Mouse (Mus musculus): ENCODE measurements around the gene Csrnp1. TPM values are rescaled to one million over a fixed set of nuclear protein-coding genes. Genes with fewer than 3 reads are reported as not detected.
A peak's percentile ranks its signal among the peaks of the same experiment; 100 is the strongest.

Csrnp1 gene
- polyA plus RNA-seq, 1 experiment from 2014 or later: 9.1 TPM

DNA sequence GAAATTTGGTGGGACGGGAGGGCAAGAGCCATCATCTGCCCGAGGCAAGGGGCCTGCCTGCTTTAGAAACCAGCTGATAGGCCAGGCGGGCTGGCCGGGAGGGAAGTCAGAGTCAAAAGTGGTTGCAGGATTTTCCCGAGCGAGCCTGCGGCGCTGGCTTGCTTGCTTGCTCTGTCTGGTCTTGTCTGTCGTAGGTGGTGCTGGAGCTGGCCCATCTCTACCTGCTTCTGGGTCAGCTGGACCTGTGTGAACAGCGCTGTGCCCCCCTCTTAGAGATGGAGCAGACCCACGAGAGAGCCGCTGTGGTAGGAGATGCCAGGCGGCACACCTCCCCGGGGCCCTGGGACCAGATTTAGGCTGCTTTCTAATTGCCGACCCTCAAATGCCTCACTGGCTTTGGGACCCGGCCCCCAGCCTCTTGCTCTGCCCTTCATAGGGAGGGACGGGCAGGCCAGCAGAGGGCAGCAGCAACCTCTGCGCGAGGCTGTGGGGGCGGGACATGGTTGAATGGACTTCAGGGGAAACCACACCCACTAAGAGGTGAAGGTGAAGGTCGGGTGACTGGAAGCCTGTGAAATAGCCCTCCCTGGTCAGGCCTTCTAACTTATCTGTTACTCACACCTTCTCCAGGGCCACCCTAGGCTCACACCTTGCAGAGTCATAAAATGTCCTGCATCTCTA is 21.3 kb downstream of the Csrnp1 start:
- H3K9me3 ChIP-seq: no peaks in the 10 kb centered on the region
- H3K36me3 ChIP-seq: no peaks in the 10 kb centered on the region
- H3K27me3 ChIP-seq: no peaks in the 10 kb centered on the region
- H3K9ac ChIP-seq: peak overlapping the region; percentile 10; the same call in 1 of the 2 replicates
- no peak overlapping the region for H3K27ac ChIP-seq
- H3K4me3 ChIP-seq: peak overlapping the region; percentile 9; the same call in 1 of the 2 replicates
- peaks cover 15% of the 10 kb centered on the region for H3K4me1 ChIP-seq
- 16% methylated on average over 21 of the region's 21 CpGs for WGBS
- H3K4me2 ChIP-seq: 0 out of 2 replicates have a peak overlapping the region, but pooled peaks have one; percentile 24
- no peak for ATAC-seq (ENCODE audit: insufficient number of reproducible peaks, low FRiP score, low TSS enrichment, low read depth)

DNA sequence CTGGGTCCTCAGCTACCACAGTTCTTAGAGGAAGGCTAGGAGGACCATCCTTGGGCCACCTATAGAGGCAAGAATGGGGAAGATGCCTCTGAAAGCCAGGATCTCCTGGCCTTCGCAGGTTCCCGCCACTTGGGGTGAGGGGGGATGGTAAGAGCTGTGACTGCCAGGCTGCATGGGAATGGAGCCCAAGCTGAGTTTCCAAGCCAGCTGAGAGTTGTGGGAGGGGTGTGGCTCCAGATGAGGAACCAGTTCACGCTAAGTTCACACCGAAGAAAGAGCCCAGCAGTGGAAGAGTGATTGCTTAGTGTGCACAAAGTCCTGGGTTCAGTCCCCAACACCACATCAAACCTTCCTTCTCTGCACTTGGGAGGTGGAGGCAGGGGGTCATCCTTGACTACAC is 22.2 kb downstream of the Csrnp1 start:
- no peak overlapping the region for H3K9ac ChIP-seq
- H3K36me3 ChIP-seq: no peaks in the 10 kb centered on the region
- H3K4me2 ChIP-seq: no peak overlapping the region
- H3K9me3 ChIP-seq: no peaks in the 10 kb centered on the region
- no peak overlapping the region for H3K27ac ChIP-seq
- 45% methylated on average over 4 of the region's 4 CpGs for WGBS
- H3K4me3 ChIP-seq: no peak overlapping the region
- no peaks in the 10 kb centered on the region for H3K27me3 ChIP-seq
- H3K4me1 ChIP-seq: peaks cover 15% of the 10 kb centered on the region
- no peak for ATAC-seq (ENCODE audit: insufficient number of reproducible peaks, low FRiP score, low TSS enrichment, low read depth)

DNA sequence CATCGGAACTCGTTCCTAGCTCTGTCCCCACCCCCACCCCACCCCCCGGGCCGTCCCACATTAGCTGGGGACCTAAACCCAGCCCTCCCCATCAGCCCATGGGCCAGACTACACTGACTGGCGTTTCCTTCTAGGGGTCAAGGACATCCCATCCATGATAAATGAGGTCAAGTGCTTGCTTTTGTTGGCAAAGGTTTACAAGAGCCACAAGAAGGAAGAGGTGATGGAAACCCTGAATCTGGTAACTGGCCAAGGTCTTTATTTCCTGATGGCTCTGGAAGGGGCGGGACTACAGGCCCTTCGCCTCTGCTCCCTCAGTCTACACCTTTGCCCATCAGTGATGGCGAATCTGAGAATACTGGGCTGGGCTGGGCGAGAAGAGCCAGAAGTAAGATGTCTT is 25.6 kb downstream of the Csrnp1 start:
- Histone ChIP-seq H3K36me3 (no peaks in the 10 kb centered on the region), H3K27me3 (no peaks in the 10 kb centered on the region), H3K4me2 (no peak overlapping the region), H3K4me1 (peaks cover 15% of the 10 kb centered on the region), H3K4me3 (no peak overlapping the region), H3K9me3 (no peaks in the 10 kb centered on the region), H3K27ac (no peak overlapping the region), H3K9ac (no peak overlapping the region)
- WGBS: 65% methylated on average over 9 of the region's 9 CpGs
- ATAC-seq (ENCODE audit: insufficient number of reproducible peaks, low FRiP score, low TSS enrichment, low read depth): no peak

DNA sequence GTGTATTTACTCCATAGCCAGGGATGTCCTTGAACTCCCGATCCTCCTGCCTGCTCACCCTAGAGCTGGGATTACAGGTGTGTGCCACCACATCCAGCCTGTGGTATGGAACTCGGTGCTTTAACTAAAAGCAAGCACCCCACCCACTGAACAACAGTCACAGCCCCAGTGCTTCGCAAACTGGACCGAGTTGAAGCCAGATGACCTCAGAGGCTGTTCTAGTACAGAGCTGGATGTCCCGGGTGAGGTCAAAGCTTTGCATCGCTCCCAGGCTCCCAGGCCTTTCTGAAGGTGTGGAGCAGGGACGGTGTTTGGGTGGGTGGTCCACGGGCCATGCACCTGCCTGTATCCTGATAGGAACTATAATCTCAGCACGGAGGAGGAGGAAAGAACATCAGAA is 33.1 kb downstream of the Csrnp1 start:
- no peak overlapping the region for H3K4me3 ChIP-seq
- H3K9ac ChIP-seq: no peak overlapping the region
- no peaks in the 10 kb centered on the region for H3K36me3 ChIP-seq
- ATAC-seq (ENCODE audit: insufficient number of reproducible peaks, low FRiP score, low TSS enrichment, low read depth): no peak
- H3K27me3 ChIP-seq: no peaks in the 10 kb centered on the region
- H3K4me1 ChIP-seq: peaks cover 5% of the 10 kb centered on the region; the same call in 1 of the 2 replicates
- H3K9me3 ChIP-seq: no peaks in the 10 kb centered on the region
- WGBS: 82% methylated on average over 9 of the region's 9 CpGs
- no peak overlapping the region for H3K27ac ChIP-seq
- no peak overlapping the region for H3K4me2 ChIP-seq

DNA sequence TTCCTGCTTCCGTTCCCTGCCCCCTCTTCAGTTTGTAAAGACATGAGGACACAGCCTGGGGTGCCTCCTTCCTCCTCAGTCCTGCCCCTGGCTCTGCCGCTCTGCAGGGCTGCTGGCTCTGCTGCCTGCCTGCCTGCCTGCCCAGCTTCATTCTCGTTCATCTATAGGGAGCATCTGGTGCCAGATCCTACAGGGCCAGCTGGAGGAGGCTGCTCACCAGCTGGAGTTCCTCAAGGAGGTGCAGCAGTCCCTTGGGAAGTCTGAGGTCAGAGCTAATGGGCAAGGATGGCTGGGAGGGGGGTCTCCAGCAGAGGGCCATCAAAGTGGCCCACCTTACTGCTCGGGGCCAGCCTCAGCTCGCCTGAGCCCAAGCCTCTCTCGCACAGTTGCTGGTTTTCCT is 34.0 kb downstream of the Csrnp1 start:
- no peak for ATAC-seq (ENCODE audit: insufficient number of reproducible peaks, low FRiP score, low TSS enrichment, low read depth)
- Histone ChIP-seq H3K4me2 (no peak overlapping the region), H3K36me3 (no peaks in the 10 kb centered on the region), H3K4me3 (no peak overlapping the region), H3K27me3 (no peaks in the 10 kb centered on the region), H3K27ac (no peak overlapping the region), H3K9ac (no peak overlapping the region), H3K9me3 (no peaks in the 10 kb centered on the region), H3K4me1 (peaks cover 5% of the 10 kb centered on the region; the same call in 1 of the 2 replicates)
- 34% methylated on average over 6 of the region's 6 CpGs for WGBS

DNA sequence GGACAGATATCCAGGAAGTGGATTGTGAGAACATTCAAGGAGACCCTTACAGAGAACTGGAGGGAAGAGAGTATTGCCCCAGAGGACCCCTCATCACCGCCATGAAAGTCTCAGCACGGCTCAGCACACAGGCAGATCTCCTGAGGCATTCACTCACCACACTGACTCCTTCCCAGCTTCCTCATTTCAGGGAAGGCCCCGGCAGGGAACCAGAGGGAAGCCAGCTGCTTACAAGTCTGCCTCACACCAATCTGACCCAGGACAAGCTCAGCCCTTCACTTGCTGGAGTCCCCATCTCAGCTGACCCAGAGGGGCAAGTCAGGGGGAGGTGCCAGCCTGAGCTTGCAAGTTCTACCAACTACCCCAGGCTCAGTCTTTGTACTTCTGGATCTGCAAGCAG is 35.7 kb downstream of the Csrnp1 start:
- H3K4me2 ChIP-seq: no peak overlapping the region
- H3K4me3 ChIP-seq: no peak overlapping the region
- H3K27ac ChIP-seq: no peak overlapping the region
- 31% methylated on average over 3 of the region's 3 CpGs for WGBS
- no peak for ATAC-seq (ENCODE audit: insufficient number of reproducible peaks, low FRiP score, low TSS enrichment, low read depth)
- no peaks in the 10 kb centered on the region for H3K9me3 ChIP-seq
- no peaks in the 10 kb centered on the region for H3K36me3 ChIP-seq
- H3K4me1 ChIP-seq: peaks cover 5% of the 10 kb centered on the region; the same call in 1 of the 2 replicates
- H3K9ac ChIP-seq: no peak overlapping the region
- no peaks in the 10 kb centered on the region for H3K27me3 ChIP-seq

DNA sequence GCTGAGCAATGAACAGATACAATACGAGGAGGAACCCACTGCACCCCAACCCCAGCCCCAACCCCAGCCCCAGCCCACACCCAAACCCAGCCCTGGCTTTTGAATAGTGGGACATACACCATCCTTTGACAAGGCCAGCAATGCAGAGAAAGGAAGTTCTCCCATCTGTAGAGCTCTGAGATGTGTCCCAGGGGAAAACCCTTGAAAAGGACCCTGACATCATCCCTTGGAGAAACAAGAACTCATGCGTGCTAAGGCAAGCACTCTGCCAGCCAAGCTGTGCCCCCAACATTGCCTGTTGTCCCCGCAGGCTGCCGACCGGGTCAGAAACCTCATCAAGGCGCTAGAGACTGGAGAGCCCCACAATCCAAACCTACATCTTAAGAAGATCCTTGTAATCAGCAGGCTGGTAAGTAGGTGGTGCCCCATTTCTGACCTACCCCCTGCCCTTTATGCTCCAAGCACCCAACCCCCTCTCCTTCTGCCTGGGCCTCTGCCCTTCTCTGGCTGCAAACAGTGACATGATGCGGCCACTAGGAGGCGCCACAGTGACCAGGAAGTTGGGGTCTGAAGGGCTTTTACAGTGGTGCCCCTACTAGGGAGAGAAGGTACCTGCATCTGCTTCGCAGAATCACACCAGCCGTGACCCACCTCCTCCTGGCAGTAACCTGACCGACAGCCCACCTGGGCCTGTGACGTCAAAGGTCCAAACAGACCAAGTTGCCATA is 39.1 kb downstream of the Csrnp1 start:
- Histone ChIP-seq H3K9me3 (no peaks in the 10 kb centered on the region), H3K4me1 (peaks cover 16% of the 10 kb centered on the region), H3K4me3 (no peak overlapping the region), H3K4me2 (no peak overlapping the region), H3K36me3 (no peaks in the 10 kb centered on the region), H3K9ac (no peak overlapping the region), H3K27ac (no peak overlapping the region), H3K27me3 (no peaks in the 10 kb centered on the region)
- 73% methylated on average over 12 of the region's 12 CpGs for WGBS
- ATAC-seq (ENCODE audit: insufficient number of reproducible peaks, low FRiP score, low TSS enrichment, low read depth): no peak

DNA sequence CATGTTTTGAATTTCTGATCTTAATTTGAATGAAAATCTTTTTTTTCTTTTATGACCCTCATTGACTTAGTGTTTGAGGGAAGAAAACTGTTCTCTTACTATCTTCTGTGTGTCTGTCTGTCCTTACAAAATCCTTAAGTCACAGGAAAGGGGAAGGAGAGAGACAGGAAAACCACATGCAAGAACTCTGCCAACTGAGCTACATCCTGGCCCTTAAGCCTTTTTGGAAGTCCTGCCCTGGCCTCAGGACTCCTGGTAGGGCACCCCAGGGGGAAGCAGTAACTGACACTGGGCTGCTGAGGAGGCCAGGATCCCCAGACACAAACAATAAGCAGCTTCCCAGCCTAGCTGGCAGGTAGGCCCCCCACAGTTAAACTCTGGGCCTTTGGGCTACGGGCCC is 41.1 kb downstream of the Csrnp1 start:
- H3K27me3 ChIP-seq: no peaks in the 10 kb centered on the region
- no peak for ATAC-seq (ENCODE audit: insufficient number of reproducible peaks, low FRiP score, low TSS enrichment, low read depth)
- H3K4me2 ChIP-seq: no peak overlapping the region
- no peaks in the 10 kb centered on the region for H3K36me3 ChIP-seq
- 58% methylated on average over 1 of the region's 1 CpGs for WGBS
- no peaks in the 10 kb centered on the region for H3K9me3 ChIP-seq
- peaks cover 15% of the 10 kb centered on the region for H3K4me1 ChIP-seq
- H3K27ac ChIP-seq: no peak overlapping the region
- no peak overlapping the region for H3K4me3 ChIP-seq
- H3K9ac ChIP-seq: no peak overlapping the region

DNA sequence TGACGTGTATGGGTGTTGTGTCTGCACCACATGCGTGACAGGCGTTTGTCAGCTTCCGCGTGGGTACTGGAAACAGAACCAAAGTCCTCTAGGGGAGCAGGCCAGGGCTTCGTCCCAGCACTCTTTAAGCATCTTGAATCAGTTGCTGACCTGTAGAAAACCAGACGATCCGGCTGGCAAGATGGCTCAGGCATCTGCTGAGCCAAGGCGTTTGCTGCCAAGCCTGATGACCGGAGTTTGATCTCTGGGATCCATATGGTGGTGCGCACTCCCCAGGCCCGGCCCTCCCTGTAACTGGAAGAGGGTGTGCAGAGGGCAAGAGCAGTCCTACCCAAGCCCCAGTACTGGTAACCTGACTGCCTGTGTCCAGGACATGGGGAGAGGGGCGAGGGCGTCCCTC is 42.6 kb downstream of the Csrnp1 start:
- Histone ChIP-seq H3K4me1 (peaks cover 22% of the 10 kb centered on the region), H3K9ac (no peak overlapping the region), H3K4me3 (no peak overlapping the region), H3K4me2 (no peak overlapping the region), H3K36me3 (no peaks in the 10 kb centered on the region), H3K27me3 (no peaks in the 10 kb centered on the region), H3K27ac (peak overlapping the region; percentile 33; the same call in 1 of the 2 replicates), H3K9me3 (no peaks in the 10 kb centered on the region)
- ATAC-seq (ENCODE audit: insufficient number of reproducible peaks, low FRiP score, low TSS enrichment, low read depth): no peak
- 58% methylated on average over 14 of the region's 14 CpGs for WGBS

DNA sequence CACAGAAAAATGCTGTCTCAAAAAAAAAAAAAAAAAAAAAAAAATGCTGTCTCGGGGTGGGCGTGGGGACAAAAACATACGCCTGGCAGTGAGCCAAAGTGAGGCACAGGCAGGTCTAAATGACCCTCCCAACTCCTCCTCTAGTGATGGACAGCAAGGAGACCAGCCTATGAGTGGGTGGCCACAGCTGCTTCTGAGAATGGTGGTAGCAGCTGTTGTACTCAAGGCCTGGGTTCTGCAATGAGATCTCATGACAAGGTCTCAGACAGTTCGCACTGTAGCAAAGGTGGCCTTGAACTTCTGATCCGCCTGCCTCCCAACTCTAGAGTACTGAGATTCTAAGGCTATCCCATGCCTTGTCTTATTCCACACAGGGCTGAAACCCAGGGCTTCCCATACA is 43.1 kb downstream of the Csrnp1 start:
- WGBS: 68% methylated on average over 5 of the region's 5 CpGs
- Histone ChIP-seq H3K36me3 (no peaks in the 10 kb centered on the region), H3K4me3 (no peak overlapping the region), H3K4me2 (no peak overlapping the region), H3K9ac (no peak overlapping the region), H3K27me3 (no peaks in the 10 kb centered on the region), H3K4me1 (peaks cover 25% of the 10 kb centered on the region), H3K27ac (no peak overlapping the region), H3K9me3 (no peaks in the 10 kb centered on the region)
- ATAC-seq (ENCODE audit: insufficient number of reproducible peaks, low FRiP score, low TSS enrichment, low read depth): no peak

DNA sequence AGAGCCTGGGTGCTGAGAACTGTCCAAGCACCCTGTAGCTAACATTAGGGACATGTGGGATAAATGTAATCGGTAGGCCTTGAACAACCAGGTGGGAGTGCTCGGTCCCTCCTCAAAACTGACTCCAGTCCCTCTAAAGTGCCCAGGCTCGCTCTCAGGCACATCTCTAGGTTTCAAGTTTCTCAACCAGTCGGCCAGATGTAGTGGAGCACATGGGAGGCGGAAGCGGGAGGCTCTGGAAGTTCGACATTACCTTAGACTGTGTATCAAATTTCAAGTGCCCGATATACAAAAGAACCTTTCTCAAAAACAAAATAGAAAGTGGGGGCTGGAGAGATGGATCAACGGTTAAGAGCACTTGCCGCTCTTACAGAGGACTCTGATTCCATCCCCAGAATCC is 44.8 kb downstream of the Csrnp1 start:
- no peak overlapping the region for H3K9ac ChIP-seq
- ATAC-seq (ENCODE audit: insufficient number of reproducible peaks, low FRiP score, low TSS enrichment, low read depth): no peak
- no peak overlapping the region for H3K4me2 ChIP-seq
- WGBS: 36% methylated on average over 10 of the region's 10 CpGs
- H3K27ac ChIP-seq: no peak overlapping the region
- H3K36me3 ChIP-seq: no peaks in the 10 kb centered on the region
- peaks cover 28% of the 10 kb centered on the region for H3K4me1 ChIP-seq
- no peaks in the 10 kb centered on the region for H3K27me3 ChIP-seq
- H3K4me3 ChIP-seq: no peak overlapping the region
- H3K9me3 ChIP-seq: no peaks in the 10 kb centered on the region

DNA sequence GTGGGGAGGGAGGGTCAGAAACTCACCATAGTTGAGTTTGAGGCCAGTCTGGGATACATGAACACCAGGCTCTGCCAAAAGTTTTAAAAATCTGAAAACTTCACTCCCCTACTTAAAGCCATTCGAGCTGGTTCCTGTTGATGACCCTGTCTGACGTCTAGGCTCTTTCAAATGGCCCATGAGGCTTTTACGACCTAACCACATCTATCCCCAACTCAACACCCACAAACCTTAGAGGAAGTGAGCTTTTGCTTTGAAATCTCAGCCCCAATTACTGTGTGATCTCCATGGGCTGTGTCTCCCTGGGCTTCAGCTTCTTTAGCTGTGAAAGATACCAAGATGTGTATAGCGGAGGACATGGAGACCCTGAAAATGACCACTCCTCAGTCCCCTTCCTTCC is 46.0 kb downstream of the Csrnp1 start:
- no peaks in the 10 kb centered on the region for H3K27me3 ChIP-seq
- peaks cover 26% of the 10 kb centered on the region for H3K4me1 ChIP-seq
- no peak overlapping the region for H3K27ac ChIP-seq
- no peak overlapping the region for H3K9ac ChIP-seq
- no peak overlapping the region for H3K4me2 ChIP-seq
- H3K4me3 ChIP-seq: no peak overlapping the region
- WGBS: 67% methylated on average over 4 of the region's 4 CpGs
- no peak for ATAC-seq (ENCODE audit: insufficient number of reproducible peaks, low FRiP score, low TSS enrichment, low read depth)
- no peaks in the 10 kb centered on the region for H3K36me3 ChIP-seq
- no peaks in the 10 kb centered on the region for H3K9me3 ChIP-seq

Data from limb, embryonic 15.5 days (tissue).